Mouse (Mus musculus) ES-CJ7 (cell line): ENCODE results near the gene Gpx6.

ENCODE experiments used
- DNase-seq: peaks from one replicate; pipeline ENCODE4 v3.0.0; 2011; ENCODE audit warnings: low read depth, low spot score

Gene Gpx6

DNA sequence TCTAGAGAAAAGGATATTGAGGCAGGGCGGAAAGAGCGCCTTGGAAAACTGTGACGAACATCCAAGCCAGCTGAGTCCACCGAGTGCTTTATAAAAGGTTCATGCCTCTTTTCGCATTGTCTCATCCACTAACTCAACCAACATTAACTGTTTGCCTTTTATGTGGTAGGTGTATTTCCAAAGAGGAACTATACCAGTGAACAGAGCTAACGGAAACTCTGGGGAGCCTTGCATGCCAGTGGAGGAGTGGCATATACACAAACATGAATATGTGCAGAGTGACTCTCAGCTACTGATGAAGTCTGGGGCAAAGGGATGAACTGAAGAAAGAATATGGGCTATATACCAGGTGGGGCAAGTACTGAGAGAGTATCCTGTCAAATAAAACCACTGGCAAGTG, 11.5 kb downstream of the Gpx6 start:
- DNase-seq = no peak

DNA sequence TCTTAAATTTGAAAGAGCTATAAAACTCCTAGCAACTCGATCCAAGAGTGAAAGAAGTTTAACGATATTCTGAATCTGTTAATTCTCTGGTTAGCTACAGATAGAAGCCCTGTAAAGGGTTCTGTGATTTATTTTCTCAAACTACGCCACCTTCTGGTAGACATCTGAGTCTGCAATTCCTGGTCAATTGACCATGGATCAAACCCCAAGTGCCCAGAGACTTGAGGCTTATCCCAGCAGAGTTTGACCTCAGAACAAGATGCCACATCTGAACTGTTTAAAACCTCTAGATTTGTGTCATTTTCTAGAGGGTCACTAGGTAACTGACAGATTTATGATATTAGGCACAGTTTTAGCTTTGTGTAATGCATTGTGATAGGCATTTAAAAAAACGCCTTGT, 14.3 kb downstream of the Gpx6 start:
- peak; percentile 84 for DNase-seq

DNA sequence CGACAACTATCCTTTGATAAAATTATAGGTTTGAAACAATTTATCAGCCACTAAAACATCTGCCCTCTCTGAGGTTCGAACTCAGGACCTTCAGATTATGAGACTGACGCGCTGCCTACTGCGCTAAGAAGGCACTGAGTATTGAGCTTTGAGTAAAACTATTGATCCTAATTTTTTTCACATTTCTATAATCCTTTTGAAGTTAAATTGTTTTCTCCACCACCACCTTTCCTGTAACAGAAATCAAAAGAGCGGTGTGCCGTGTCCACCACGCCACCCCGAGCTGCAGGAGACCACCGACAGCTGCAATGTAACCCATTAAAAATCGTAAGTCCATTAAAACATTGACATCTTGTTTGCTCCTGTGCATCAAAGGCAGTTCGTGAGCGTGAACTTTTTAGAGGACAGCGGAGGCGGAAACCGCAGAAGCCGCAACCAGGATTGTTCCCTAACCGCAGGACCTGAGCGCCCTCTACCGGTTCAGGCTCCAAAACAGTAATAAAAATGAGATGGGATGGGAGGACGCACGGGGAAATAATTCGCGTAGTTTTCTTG, 14.8 kb downstream of the Gpx6 start:
- peak; percentile 90 for DNase-seq

DNA sequence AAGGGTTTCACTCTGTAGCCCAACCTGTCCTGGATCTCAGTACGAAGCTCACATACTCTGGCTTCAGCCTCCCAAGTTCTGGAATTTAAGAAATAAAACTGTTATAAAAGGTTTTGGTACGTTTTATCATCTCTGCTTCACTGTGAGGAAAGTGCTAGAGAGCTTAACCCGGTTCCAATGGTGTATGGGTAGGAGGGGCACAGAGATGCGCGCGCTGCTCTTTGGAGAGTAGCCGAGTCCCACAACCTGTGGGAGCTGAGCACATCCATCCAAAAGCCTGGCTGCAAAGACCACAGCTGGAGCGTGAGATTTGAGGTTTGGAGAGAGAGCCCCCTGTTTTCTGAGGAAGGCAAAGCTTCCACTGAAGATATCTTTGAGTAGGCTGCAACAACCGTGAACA, 15.5 kb downstream of the Gpx6 start:
- peak; percentile 87 for DNase-seq

DNA sequence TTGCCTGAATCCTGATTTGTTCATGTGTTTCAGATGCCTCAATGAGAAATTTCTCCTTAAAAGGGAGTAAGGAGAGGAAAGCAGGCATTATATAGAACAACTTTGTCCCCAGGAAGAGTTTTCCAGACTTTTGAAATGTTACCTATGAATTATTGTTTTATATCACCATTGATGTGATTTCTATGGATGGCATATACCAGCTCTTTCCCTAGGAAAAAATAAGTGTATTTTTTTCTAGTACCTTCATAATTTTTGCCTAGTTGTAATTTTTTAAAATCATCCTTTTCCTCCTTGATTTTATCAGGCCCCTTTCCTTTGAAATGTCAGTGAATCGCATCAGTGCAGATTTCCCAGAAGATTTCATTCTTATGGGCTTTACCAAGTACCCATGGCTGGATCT, 34.7 kb downstream of the Gpx6 start, which contains the start of gene Olfr1367:
Gene Olfr1367 (plus strand): TSS at position 301 of the 400 bp plus-strand sequence.
- no peak for DNase-seq

DNA sequence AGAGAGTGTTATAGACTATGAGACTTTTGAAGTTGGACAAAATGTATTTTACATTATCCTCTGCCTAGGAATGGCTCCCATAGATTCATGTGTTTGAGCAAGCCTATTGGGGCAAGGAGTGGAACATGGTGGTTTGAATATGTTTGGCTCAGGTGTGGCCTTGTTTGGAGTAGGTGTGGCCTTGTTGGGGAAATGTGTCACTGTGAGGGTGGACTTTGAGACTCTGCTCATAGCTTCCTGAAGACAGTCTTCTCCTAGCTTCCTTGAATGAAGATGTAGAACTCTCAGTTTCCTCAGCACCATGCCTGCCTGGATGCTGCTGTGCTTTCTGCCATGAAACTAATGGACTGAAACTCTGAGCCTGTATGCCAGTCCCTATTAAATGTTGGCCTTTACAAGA, 38.7 kb downstream of the Gpx6 start:
- no peak for DNase-seq

DNA sequence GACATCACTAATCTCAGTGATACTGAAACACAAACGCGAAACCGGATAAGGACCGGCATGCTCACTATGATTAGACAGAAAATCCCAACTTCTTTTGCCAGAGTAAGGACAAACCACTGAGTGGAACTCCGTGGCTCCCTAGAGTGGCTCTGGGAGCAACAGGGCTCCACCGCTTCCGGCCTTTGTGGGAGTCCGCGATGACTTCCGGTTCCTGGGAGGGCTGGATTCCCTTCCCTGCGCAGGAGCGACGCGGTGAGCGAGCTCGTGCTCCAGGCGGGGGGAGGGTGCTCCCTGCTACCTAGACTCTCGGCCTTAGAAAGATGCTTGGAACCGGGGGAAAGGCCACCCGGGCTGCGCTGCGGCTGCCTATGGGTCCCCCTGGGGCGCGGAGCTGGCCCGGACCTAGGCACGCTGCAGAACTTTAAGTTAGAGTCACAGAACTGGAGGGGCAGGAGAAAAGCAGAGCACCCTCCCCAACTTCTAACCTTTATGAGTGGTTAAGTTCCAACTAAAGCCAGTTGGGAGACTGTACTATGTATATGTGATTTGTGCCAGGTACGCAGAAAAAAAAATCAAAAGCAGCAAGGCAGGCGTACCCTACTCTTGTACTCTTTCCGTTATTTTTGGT, 50.8 kb downstream of the Gpx6 start, which contains the start of gene Zscan12:
Gene Zscan12 (plus strand): TSS at position 200 of the 628 bp plus-strand sequence.
- peak; percentile 94 for DNase-seq

DNA sequence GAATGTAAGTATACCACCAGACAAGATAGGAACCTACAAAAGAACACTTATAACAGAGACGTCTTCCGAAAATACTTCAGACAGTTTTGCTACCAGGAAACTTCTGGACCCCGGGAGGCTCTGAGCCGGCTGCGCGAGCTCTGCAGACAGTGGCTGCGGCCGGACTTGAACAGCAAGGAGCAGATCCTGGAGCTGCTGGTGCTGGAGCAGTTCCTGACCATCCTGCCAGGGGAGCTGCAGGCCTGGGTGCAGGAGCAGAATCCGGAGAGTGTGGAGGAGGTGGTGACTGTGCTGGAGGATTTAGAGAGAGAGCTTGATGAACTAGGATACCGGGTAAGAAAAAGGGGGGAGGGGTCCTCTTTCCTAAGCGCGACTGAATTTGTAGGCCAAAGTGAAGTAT, 51.8 kb downstream of the Gpx6 start:
- peak; percentile 26 for DNase-seq

DNA sequence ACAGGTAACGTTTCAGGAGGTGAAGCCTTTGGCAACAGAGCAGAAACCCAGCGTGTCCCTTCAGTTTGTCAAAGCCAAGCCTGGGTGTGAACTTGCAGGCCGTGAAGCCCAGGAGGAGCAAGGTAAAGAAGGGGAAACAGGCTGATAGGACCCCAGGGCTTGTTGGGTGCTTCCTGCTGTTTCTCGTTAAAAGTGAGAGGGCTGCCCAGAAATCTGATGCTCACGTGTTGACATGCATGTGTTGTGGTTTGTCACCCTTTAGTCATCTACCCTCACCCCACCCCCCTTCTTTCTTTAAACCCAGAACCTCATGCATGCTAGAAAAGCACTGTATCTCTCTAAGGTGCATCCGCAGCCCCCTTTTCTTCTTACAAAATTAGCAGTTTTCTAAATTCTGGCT, 54.7 kb downstream of the Gpx6 start:
- DNase-seq = no peak
